Mouse (Mus musculus) G1E (cell line): Measurements from ENCODE around the gene Zcchc7. TPM values are rescaled to one million over a fixed set of nuclear protein-coding genes. Genes with fewer than 3 reads are reported as not detected.

Source experiments
- ATAC-seq: 2 replicates; pipeline ENCODE4 v1.8.0; 2016; ENCODE audit warnings: mild to moderate bottlenecking; ENCODE audit not compliant: insufficient number of reproducible peaks, poor library complexity, low FRiP score, severe bottlenecking; ENCODE audit errors: extremely low read depth
- DNase-seq: peaks from one replicate; pipeline ENCODE4 v3.0.0; 2012; ENCODE audit warnings: low spot score
- H3K27me3 ChIP-seq: 2 replicates; pipeline ENCODE4 v1.6.1; 2012; ENCODE audit warnings: mild to moderate bottlenecking, low read length, inconsistent platforms; ENCODE audit not compliant: insufficient read depth
- H3K36me3 ChIP-seq: replicated peaks from 2 replicates; pipeline ENCODE3; 2012; ENCODE audit warnings: mild to moderate bottlenecking, inconsistent platforms
- H3K4me1 ChIP-seq: 2 replicates; pipeline ENCODE4 v1.6.1; 2012; ENCODE audit warnings: low read depth, low read length, inconsistent platforms, mixed read lengths; ENCODE audit not compliant: insufficient read depth
- H3K4me3 ChIP-seq: 2 replicates; pipeline ENCODE4 v1.5.1; 2012; ENCODE audit warnings: low read depth, mild to moderate bottlenecking, inconsistent platforms, low read length, moderate library complexity, mixed read lengths
- H3K9me3 ChIP-seq: replicated peaks from 2 replicates; pipeline ENCODE4 v1.6.1; 2012; ENCODE audit warnings: inconsistent platforms
- CTCF ChIP-seq: IDR thresholded peaks from 2 replicates; pipeline ENCODE4 v1.5.1; 2012; ENCODE audit warnings: low read depth, low read length, inconsistent platforms, mixed read lengths
- GATA1 ChIP-seq: IDR thresholded peaks from 2 replicates; pipeline ENCODE4 v1.6.1; 2012; ENCODE audit warnings: borderline replicate concordance, low read length, inconsistent platforms, mixed read lengths
- GATA2 ChIP-seq: IDR thresholded peaks from 2 replicates; pipeline ENCODE4 v1.6.1; 2012; ENCODE audit warnings: low read depth, low read length, inconsistent platforms, borderline replicate concordance
- POLR2AphosphoS5 ChIP-seq: IDR thresholded peaks from 2 replicates; pipeline ENCODE4 v1.6.1; 2012; ENCODE audit warnings: low read depth, low read length, inconsistent platforms; ENCODE audit not compliant: insufficient replicate concordance
- TAL1 ChIP-seq: conservative IDR thresholded peaks from 2 replicates; pipeline ENCODE4 v1.6.1; 2012; ENCODE audit warnings: low read depth, low read length, inconsistent platforms, mixed read lengths
- polyA plus RNA-seq: library from polyadenylated mRNA; stranded (reverse); fragments of >175 nt; gene quantifications from 2 replicates; pipeline ENCODE4 v1.2.3, GENCODE M21; 2012
- total RNA-seq, 2 experiments: library from RNA; stranded (forward) in 1 of 2; stranded (reverse) in 1 of 2; fragments of 200-1000 nt in 1 of 2; fragments of >200 nt in 1 of 2; fragmentation: Nextera tagmentation in 1 of 2; gene quantifications; 2 replicates each; pipeline ENCODE4 v1.2.3; 2014 to 2017

Zcchc7 gene
- total and polyA plus RNA-seq, 3 experiments = 28.6 to 129 (median 61.3) TPM

GRCm38 (mm10) chr4:44715621-44716160 is 40.0 kb upstream of the Zcchc7 start:
- Histone ChIP-seq H3K9me3 (no peaks in the 10 kb centered on the region), H3K36me3 (no peaks in the 10 kb centered on the region), H3K27me3 (peaks cover 73% of the 10 kb centered on the region), H3K4me3 (no peak overlapping the region), H3K4me1 (no peaks in the 10 kb centered on the region)
- TF ChIP-seq GATA2 (no peak), CTCF (no peak)
- no peak for ATAC-seq
- no peak for DNase-seq

GRCm38 (mm10) chr4:44716391-44716790 is 39.3 kb upstream of the Zcchc7 start:
- H3K4me1 ChIP-seq = no peaks in the 10 kb centered on the region
- H3K4me3 ChIP-seq = no peak overlapping the region
- DNase-seq (no peak), ATAC-seq (no peak)
- H3K27me3 ChIP-seq = peaks cover 68% of the 10 kb centered on the region
- no peaks in the 10 kb centered on the region for H3K36me3 ChIP-seq
- TF ChIP-seq GATA2 (no peak), GATA1 (no peak), POLR2AphosphoS5 (no peak), CTCF (no peak), TAL1 (no peak)
- no peaks in the 10 kb centered on the region for H3K9me3 ChIP-seq

GRCm38 (mm10) chr4:44717676-44718075 is 38.0 kb upstream of the Zcchc7 start:
- Histone ChIP-seq H3K9me3 (no peaks in the 10 kb centered on the region), H3K27me3 (peaks cover 59% of the 10 kb centered on the region), H3K36me3 (no peaks in the 10 kb centered on the region), H3K4me1 (no peaks in the 10 kb centered on the region), H3K4me3 (no peak overlapping the region)
- no peak for ATAC-seq
- TF ChIP-seq GATA2 (no peak), GATA1 (no peak), TAL1 (no peak), CTCF (no peak), POLR2AphosphoS5 (no peak)
- DNase-seq = no peak

- Histone ChIP-seq H3K9me3 (no peaks in the 10 kb centered on the region), H3K27me3 (peaks cover 46% of the 10 kb centered on the region), H3K4me3 (peak overlapping the region; percentile 35; the same call in 1 of the 2 replicates), H3K36me3 (no peaks in the 10 kb centered on the region), H3K4me1 (no peaks in the 10 kb centered on the region)
- TF ChIP-seq GATA1 (no peak), CTCF (no peak), GATA2 (no peak), TAL1 (no peak), POLR2AphosphoS5 (no peak)
- ATAC-seq = no peak
- no peak for DNase-seq
These were observed 35.6 kb upstream of the Zcchc7 start for GRCm38 (mm10) chr4:44720046-44720445.

- no peak for TF ChIP-seq GATA1
- no peak for TF ChIP-seq GATA2
- no peak for TF ChIP-seq CTCF
- no peak for TF ChIP-seq TAL1
- TF ChIP-seq POLR2AphosphoS5 = no peak
- H3K4me3 ChIP-seq = no peak overlapping the region
- no peaks in the 10 kb centered on the region for H3K9me3 ChIP-seq
- peaks cover 40% of the 10 kb centered on the region for H3K27me3 ChIP-seq
- ATAC-seq (no peak), DNase-seq (no peak)
- H3K4me1 ChIP-seq = no peaks in the 10 kb centered on the region
- H3K36me3 ChIP-seq = no peaks in the 10 kb centered on the region
These were observed 34.4 kb upstream of the Zcchc7 start for GRCm38 (mm10) chr4:44721237-44721636.

GRCm38 (mm10) chr4:44740471-44740870 is 15.2 kb upstream of the Zcchc7 start:
- ATAC-seq (no peak), DNase-seq (no peak)
- Histone ChIP-seq H3K4me3 (no peak overlapping the region), H3K4me1 (no peaks in the 10 kb centered on the region), H3K9me3 (no peaks in the 10 kb centered on the region; the same call in 1 of the 2 replicates), H3K27me3 (peaks cover 22% of the 10 kb centered on the region), H3K36me3 (no peaks in the 10 kb centered on the region)
- no peak for TF ChIP-seq GATA1
- no peak for TF ChIP-seq POLR2AphosphoS5
- TF ChIP-seq TAL1 = no peak
- TF ChIP-seq CTCF = no peak
- TF ChIP-seq GATA2 = no peak
